Mouse (Mus musculus) forebrain, postnatal 0 days (tissue): ENCODE results near the gene Gm3409. TPM values are rescaled to one million over a fixed set of nuclear protein-coding genes. Genes with fewer than 3 reads are reported as not detected.

Experiments used
- ATAC-seq: fragments of 200-750 bp; cut with Nextera tagmentation; 2 replicates; pipeline ENCODE4 v1.8.0; 2017; ENCODE audit warnings: mild to moderate bottlenecking, moderate library complexity
- DNase-seq: peaks from one replicate; pipeline ENCODE4 v3.0.0-alpha.2; 2015
- H3K27ac ChIP-seq: fragments of 300-500 bp; sonication (generic); 2 replicates; pipeline ENCODE4 v1.5.1; 2014; ENCODE audit warnings: low read depth, mild to moderate bottlenecking, antibody characterized with exemption, low read length, moderate library complexity, mixed read lengths
- H3K27me3 ChIP-seq: fragments of 300-500 bp; sonication (generic); 2 replicates; pipeline ENCODE4 v1.6.1; 2014; ENCODE audit warnings: mild to moderate bottlenecking, low read length, mixed read lengths; ENCODE audit not compliant: insufficient read depth
- H3K36me3 ChIP-seq: fragments of 300-500 bp; sonication (generic); 2 replicates; pipeline ENCODE4 v1.6.1; 2014; ENCODE audit warnings: mild to moderate bottlenecking, moderate library complexity; ENCODE audit not compliant: insufficient read depth
- H3K4me1 ChIP-seq: fragments of 300-500 bp; sonication (generic); 2 replicates; pipeline ENCODE4 v1.6.1; 2014; ENCODE audit warnings: antibody characterized with exemption; ENCODE audit not compliant: insufficient read depth
- H3K4me2 ChIP-seq: fragments of 300-500 bp; sonication (generic); 2 replicates; pipeline ENCODE4 v1.6.1; 2014; ENCODE audit warnings: low read depth, mild to moderate bottlenecking, moderate library complexity
- H3K4me3 ChIP-seq: fragments of 300-500 bp; sonication (generic); 2 replicates; pipeline ENCODE4 v1.5.1; 2014; ENCODE audit warnings: low read depth, low read length, mixed read lengths
- H3K9ac ChIP-seq: fragments of 300-500 bp; sonication (generic); 2 replicates; pipeline ENCODE4 v1.6.1; 2014; ENCODE audit warnings: mild to moderate bottlenecking
- H3K9me3 ChIP-seq: fragments of 300-500 bp; sonication (generic); 2 replicates; pipeline ENCODE4 v1.6.1; 2016; ENCODE audit warnings: low read length
- CTCF ChIP-seq: sonication (generic); IDR thresholded peaks from 2 replicates; pipeline ENCODE4 v1.5.1; 2016; ENCODE audit warnings: antibody characterized with exemption, control low read depth, low read depth
- WGBS: fragments of 180-500 bp; shearing (Covaris S2); extraction: QIAGEN DNeasy Blood & Tissue Kit; methylation state at CpG from one replicate; pipeline ENCODE4 v1.1.7; 2014; 5-methylcytosine and 5-hydroxymethylcytosine counted together
- polyA plus RNA-seq: library from polyadenylated mRNA; unstranded; fragments of >200 nt; fragmentation: Nextera tagmentation; extraction: Ambion mirVana; gene quantifications from 2 replicates; pipeline ENCODE4 v1.2.1, GENCODE M21; 2015
- total RNA-seq: library from RNA; depleted of rRNA; stranded (reverse); fragments of >200 nt; gene quantifications from 2 replicates; pipeline ENCODE4 v1.2.3, GENCODE M21; 2014; rRNA removed

Gm3409 gene
- total and polyA plus RNA-seq, 2 experiments from 2014 or later = not detected

DNA sequence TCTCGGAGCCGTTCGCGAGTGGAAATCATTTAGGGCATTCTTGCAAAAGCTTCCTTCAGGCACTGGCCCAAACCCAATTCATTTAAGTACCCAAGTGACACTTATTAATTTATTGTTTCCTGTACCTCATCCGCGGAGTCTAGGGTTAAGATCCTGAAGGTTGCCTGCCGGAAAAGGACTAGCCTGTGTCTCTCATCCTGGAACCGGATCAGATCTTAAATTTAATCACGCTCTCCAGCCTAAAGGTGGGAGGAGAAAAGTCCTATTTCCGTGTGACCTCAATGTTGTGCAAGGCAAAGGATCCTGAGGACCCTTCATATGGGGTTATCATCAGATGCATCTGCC, 47.8 kb downstream of the Gm3409 start:
- H3K27ac ChIP-seq = peak overlapping the region; percentile 84

GRCm38 (mm10) chr5:146586357-146587070, 49.1 kb downstream of the Gm3409 start:
- peak; percentile 34 for TF ChIP-seq CTCF
- 68% methylated on average over 8 of the region's 8 CpGs for WGBS
- ATAC-seq = no peak
- no peak overlapping the region for H3K4me2 ChIP-seq
- peaks cover 9% of the 10 kb centered on the region; the same call in 1 of the 2 replicates for H3K4me1 ChIP-seq
- no peak overlapping the region for H3K27ac ChIP-seq
- H3K4me3 ChIP-seq = no peak overlapping the region
- no peaks in the 10 kb centered on the region for H3K36me3 ChIP-seq
- H3K27me3 ChIP-seq = peaks cover 5% of the 10 kb centered on the region; the same call in 1 of the 2 replicates
- no peaks in the 10 kb centered on the region for H3K9me3 ChIP-seq
- H3K9ac ChIP-seq = no peak overlapping the region
- no peak for DNase-seq

More for the DNA sequence above, 47.8 kb downstream of the Gm3409 start:
- H3K4me2 ChIP-seq = peak overlapping the region; percentile 76
- no peaks in the 10 kb centered on the region for H3K9me3 ChIP-seq
- peak overlapping the region; percentile 78 for H3K4me3 ChIP-seq
- peaks cover 13% of the 10 kb centered on the region for H3K4me1 ChIP-seq
- peaks cover 5% of the 10 kb centered on the region; the same call in 1 of the 2 replicates for H3K27me3 ChIP-seq
- H3K9ac ChIP-seq = peak overlapping the region; percentile 91
- no peaks in the 10 kb centered on the region for H3K36me3 ChIP-seq
- ATAC-seq = no peak
- 8% methylated on average over 10 of the region's 10 CpGs for WGBS
- no peak for TF ChIP-seq CTCF
- no peak for DNase-seq

Other genes starting within 250 kb of the Gm3409 start
- 26.8 and 33.0 TPM in 2 replicates for gene Wasf3, start 152.7 kb upstream of the Gm3409 start, total RNA-seq
- gene Wasf3, start 152.7 kb upstream of the Gm3409 start, polyA plus RNA-seq = 11.7 and 14.3 TPM in 2 replicates
- gene Gm6408, start 55.7 kb upstream of the Gm3409 start, total RNA-seq = not detected in 2 replicates
- not detected in 2 replicates for gene Gm6408, start 55.7 kb upstream of the Gm3409 start, polyA plus RNA-seq
- not detected in 2 replicates for gene Gm6370, start 46.3 kb upstream of the Gm3409 start, total RNA-seq
- gene Gm6370, start 46.3 kb upstream of the Gm3409 start, polyA plus RNA-seq = not detected in 2 replicates
- gene 4930449I24Rik, start 35.2 kb upstream of the Gm3409 start, total RNA-seq = not detected in 2 replicates
- gene 4930449I24Rik, start 35.2 kb upstream of the Gm3409 start, polyA plus RNA-seq = not detected in 2 replicates
- gene Gm3402, start 23.5 kb upstream of the Gm3409 start, total RNA-seq = not detected in 2 replicates
- gene Gm3402, start 23.5 kb upstream of the Gm3409 start, polyA plus RNA-seq = not detected in 2 replicates
- not detected in 2 replicates for gene Gm3404, start 11.8 kb upstream of the Gm3409 start, total RNA-seq
- gene Gm3404, start 11.8 kb upstream of the Gm3409 start, polyA plus RNA-seq = not detected in 2 replicates
- not detected in 2 replicates for gene Gm3415, start 18.5 kb downstream of the Gm3409 start, total RNA-seq
- gene Gm3415, start 18.5 kb downstream of the Gm3409 start, polyA plus RNA-seq = not detected in 2 replicates
- gene Gpr12, start 47.6 kb downstream of the Gm3409 start, total RNA-seq = 38.7 and 50.9 TPM in 2 replicates
- 39.5 and 42.8 TPM in 2 replicates for gene Gpr12, start 47.6 kb downstream of the Gm3409 start, polyA plus RNA-seq